Mouse (Mus musculus): ENCODE results near the gene Ilf3.

GRCm38 (mm10) chr9:21353373-21353686, 14.3 kb upstream of the Ilf3 start:
- no peak for TF ChIP-seq POLR2A (IDR thresholded peaks at IDR 0.05; ENCODE audit: low read depth, low read length)
- TF ChIP-seq CTCF (IDR thresholded peaks at IDR 0.05; ENCODE audit: borderline replicate concordance, insufficient read depth, low read length), result no peak
